Mouse (Mus musculus): ENCODE data around the gene Tmc6.
"Not testable (repeated sequence)": the region's sequence is repeated elsewhere in the genome, so short reads cannot be mapped to it uniquely, and the experiment has no call there.

Gene Tmc6

GRCm38 (mm10) chr11:117781993-117782704, at the start of gene Tmc6, which contains the start of gene Tmc8:
Gene Tmc6 (minus strand): TSS chr11:117782198.
Gene Tmc8 (plus strand): TSS chr11:117782076.
- DNase-seq = no peak

DNA sequence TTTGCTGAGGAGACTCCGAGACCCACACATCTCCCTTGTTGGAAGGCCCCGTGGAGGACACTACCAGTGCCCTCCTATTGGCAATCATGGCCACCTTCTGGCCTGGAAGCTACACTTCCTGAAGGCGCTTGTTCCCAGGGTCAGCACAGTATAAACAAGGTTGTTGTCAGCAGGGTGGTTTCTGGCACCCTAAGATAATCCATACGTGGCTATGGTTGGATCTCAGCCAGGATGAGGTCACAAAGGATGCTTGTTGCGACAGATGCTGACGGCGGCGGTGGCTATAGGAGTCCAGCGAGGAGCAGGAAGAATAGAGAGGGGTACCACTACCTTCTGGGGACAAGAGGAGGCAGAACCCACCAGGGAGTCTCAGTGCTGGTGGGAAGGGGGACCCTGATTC, 48.4 kb upstream of the Tmc6 start:
- no peak for DNase-seq

DNA sequence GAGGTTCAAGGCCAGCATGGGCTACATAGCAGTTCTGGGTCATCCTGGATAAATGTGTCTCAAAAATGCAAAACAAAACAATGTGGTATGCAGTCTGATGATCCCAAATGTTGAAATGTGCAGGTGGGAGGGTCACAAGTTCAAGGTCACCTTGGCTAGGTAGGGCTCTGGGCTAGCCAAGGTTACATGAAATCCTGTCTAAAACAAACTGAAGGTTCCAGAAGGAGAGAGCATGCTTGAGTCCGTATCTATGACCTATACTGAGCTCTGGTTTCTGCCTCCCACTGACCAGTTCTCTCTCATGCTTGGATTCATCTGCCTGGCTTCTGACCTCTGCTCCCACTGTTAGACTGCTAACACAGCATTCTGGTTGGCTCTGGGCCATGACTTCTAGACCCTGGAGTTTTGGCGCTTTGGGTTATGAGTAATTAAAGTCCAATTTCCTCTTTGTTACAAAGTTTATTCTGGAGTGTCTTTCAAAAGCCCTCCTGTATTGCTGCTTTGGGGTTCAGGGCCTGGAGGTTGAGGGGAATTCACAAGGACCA, 47.7 kb upstream of the Tmc6 start:
- no peak for DNase-seq

GRCm38 (mm10) chr11:117828888-117829604, 47.0 kb upstream of the Tmc6 start:
- peak; percentile 64 to 71 for DNase-seq

- DNase-seq = peak; percentile 51 to 58
Observed at GRCm38 (mm10) chr11:117828149-117828887, 46.3 kb upstream of the Tmc6 start.

- DNase-seq = no peak
Observed at GRCm38 (mm10) chr11:117827386-117827785, 45.4 kb upstream of the Tmc6 start.

DNA sequence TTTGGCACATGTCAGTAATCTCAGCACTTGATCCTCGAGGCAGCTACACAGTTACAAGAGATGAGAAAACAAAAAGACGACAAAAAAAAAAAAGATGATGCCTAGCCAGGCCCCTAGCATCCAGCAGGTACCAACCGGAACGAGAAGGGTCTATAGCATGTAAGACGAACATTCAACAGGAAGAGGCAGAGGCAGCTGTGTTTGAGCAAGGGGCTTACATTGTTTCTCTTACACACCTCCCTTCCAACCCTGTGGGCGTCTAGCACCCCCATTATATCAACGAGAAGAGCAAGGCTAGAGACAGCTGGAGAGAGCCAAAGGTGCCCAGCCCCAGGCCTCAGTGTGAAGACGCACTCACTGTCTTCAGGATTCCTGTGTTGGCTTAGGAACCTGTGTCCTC, 44.9 kb upstream of the Tmc6 start:
- no peak for DNase-seq

DNA sequence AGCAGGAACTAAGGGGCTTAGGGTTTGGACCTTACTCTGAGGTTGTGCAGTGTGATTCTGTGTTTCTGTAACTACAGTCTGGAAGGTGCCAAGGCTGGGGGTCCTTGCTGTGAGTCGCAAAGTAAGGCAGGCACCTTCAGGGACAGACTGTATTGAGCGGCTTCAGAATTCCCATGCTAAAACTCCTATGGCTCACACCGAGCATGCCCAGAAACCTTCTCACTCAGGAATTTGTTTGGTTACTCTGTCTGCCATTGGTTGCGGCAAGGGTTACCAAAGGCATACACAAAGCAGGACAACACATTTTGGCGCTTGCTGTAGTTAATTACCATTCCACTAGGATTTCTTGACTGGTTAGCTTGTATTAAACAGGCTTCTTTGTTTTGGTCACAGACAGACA, 44.2 kb upstream of the Tmc6 start:
- no peak for DNase-seq

- peak; percentile 72 to 75 for DNase-seq
Observed at GRCm38 (mm10) chr11:117825333-117826101, 43.5 kb upstream of the Tmc6 start, which contains the start of the genes Afmid and Tk1. Gene Afmid (plus strand): TSS chr11:117825924. Gene Tk1 (minus strand): TSS chr11:117826092.

DNA sequence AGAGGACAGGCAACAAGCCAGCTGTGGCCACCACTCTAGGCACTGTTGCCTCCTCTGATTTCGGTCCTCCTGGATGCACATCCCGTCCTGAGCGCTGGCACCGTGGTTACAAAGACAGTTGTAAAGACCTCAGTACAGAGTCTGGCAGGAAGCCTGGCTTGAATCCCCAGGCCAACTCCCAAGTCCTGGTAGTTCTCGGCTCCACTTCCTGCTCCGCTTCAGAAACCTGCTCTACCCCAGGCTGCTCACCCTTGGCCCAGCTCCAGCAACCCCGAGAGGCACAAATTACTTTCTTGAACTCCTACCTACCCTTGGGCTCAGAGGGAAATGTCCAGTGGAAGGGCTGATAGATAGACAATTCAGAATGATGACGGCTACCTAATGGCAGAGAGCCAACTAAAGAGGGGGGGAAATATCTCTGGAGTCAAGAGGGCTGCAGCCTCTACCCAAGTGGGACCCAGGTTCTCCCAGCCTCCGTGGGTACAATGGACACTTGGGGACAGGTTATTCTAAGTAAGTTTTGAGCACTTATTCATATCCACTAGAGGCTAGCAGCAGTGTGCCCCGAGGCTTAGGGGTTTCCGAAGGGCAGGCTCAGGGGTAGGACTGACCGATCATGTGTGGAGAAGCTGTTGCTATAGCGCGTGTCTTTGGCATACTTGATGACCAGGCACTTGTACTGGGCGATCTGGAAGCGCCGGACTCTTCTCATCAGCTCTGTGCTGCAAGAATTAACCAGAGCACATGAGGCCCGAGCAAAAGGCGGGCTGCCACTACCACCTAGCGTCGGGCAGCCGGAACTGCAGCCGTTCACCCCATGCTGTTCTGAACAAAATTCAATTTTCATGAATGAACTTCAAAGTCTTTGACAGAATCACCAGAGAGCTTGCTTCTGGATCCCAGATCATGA, 42.3 kb upstream of the Tmc6 start:
- peak; percentile 84 to 88 for DNase-seq

DNA sequence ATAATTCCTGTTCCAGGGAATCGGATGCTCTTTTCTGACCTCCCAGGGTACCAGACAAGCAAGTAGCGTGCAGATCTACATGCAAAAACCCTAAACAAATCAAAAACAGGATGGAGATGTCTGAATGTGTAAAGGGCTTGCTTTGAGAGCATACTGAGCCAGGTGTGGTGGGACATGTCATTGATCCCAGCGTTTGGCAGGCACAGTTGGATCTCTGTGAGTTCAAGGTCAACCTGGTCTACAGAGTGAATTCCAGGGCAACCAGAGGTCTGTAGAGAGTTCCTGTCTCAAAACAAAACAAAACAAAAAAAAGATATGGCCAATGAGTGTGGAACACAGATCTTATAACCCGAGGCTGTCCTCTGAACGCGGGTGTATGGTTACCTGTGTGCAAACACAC, 41.4 kb upstream of the Tmc6 start:
- no peak for DNase-seq

- no peak for DNase-seq
Observed at GRCm38 (mm10) chr11:117822728-117823241, 40.8 kb upstream of the Tmc6 start.

DNA sequence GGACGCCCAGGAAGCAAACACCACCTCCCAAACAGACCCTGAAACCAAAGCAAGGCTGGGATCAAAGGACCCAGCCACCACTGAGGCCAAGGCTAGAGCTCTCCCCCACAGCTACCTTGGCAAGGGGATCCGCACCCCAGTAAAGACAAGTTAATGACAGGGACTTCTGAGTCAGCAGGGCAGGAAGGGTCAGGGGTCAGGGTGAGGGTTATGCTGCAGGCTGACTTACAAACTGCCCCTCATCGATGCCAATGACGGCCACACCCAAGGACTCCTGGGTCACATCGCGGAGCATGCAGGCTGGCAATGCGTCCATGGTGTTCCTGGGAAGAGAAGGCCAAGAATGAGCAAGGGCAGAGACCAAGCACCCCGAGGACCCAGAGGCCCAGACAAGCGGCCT, 39.9 kb upstream of the Tmc6 start:
- no peak for DNase-seq

- no peak for DNase-seq
Observed at GRCm38 (mm10) chr11:117820173-117820572, 38.2 kb upstream of the Tmc6 start.

DNA sequence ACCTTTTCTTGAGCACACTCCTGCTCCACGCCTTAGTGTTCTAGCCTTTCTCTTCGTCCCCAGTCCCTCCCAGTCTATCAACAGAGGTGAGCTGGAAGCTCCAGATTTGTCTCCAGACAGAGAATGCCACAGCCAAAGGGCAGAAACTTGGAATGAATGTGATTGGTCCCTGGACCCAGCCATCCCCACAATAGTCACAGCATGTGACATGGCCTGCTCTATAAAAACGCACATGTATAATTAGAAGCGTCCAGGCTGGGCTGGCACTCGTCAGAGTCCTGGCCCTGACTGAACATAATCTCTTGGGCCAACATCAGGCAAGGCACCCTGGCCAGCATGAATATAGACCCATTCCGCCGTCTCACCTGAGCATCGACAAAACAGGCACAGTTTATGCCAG, 37.1 kb upstream of the Tmc6 start:
- peak in 1 of 2 experiments; percentile 42 for DNase-seq

DNA sequence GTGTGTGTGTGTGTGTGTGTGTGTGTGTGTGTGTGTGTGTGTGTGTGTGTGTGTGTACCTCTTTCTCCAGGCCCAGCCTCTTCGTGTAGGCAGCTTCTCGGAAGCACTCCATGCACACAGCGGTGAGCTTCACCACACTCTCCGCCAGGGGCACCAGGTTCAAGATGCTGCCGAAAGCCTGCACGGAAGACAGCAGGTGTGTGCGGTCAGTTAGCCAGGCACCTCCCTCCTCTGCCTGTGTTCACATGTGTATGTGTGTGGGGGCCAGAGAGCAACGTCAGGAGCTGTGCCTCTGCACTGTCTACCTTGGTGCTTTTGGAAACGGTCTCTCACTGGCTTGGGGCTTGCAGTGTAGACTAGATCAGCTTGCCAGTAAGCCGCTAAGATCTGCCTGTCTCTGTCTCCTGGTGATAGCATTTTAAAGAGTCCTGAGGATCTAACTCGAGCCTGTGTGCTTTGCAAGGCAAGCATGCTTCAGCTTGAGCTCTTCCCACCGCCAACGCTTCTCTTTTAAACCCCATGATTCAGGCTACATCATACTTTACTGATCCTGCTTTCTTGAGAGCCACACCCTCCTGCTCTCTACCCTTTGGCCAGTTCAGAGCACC, 34.5 kb upstream of the Tmc6 start:
- no peak for DNase-seq

- DNase-seq = not testable (repeated sequence)
Observed at GRCm38 (mm10) chr11:117815850-117816249, 33.9 kb upstream of the Tmc6 start.

GRCm38 (mm10) chr11:117814704-117815366, 32.8 kb upstream of the Tmc6 start:
- no peak for DNase-seq

DNA sequence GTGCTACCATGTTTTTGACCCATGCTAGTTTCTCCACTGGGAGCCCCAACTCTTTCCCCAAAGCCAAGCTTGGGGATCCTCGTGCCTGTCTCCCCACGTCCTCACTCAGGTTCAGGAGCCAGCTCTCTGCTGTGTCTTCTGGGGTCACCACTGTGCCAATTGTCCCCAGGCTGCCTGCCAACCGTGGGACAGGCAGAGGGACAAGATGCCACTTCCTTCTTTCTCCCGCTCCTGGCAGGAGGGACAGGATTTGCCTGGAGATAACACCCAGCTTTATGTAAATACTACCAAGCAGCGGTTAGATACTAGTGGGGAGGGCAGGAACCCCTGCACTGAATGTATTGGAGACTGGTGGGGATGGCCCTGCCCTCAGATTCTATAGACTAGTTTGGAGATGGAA, 31.9 kb upstream of the Tmc6 start:
- DNase-seq = no peak

All from cerebellum, postnatal 10 days (tissue).